Mouse (Mus musculus): Measurements from ENCODE around the gene Gabrb3. TPM values are rescaled to one million over a fixed set of nuclear protein-coding genes. Genes with fewer than 3 reads are reported as not detected.
"Not testable (repeated sequence)": the region's sequence is repeated elsewhere in the genome, so short reads cannot be mapped to it uniquely, and the experiment has no call there.

Gabrb3 gene
- polyA plus RNA-seq, 1 experiment = not detected

GRCm38 (mm10) chr7:57706976-57707740 is 287.7 kb downstream of the Gabrb3 start:
- H3ac ChIP-seq (ENCODE audit: control insufficient read depth, insufficient read length) = no peak overlapping the region

GRCm38 (mm10) chr7:57711709-57712108 is 292.2 kb downstream of the Gabrb3 start:
- Histone ChIP-seq H3K4me2 (ENCODE audit: low read depth) (no peak overlapping the region), H3K4me3 (no peak overlapping the region), H3K79me2 (ENCODE audit: control insufficient read depth, insufficient read depth) (no peaks in the 10 kb centered on the region), H3K27me3 (ENCODE audit: control insufficient read depth, insufficient read depth, insufficient read length) (no peaks in the 10 kb centered on the region), H3K36me3 (ENCODE audit: control insufficient read depth, insufficient read depth) (no peaks in the 10 kb centered on the region), H3ac (ENCODE audit: control insufficient read depth, insufficient read length) (no peak overlapping the region)
- TF ChIP-seq TCF3 (IDR thresholded peaks at IDR 0.05; ENCODE audit: insufficient read length, low read depth) (no peak), MAX (IDR thresholded peaks at IDR 0.05; ENCODE audit: low read depth) (no peak), E2F4 (IDR thresholded peaks at IDR 0.05; ENCODE audit: insufficient read depth) (no peak), TCF12 (IDR thresholded peaks at IDR 0.05; ENCODE audit: insufficient read depth, poor library complexity, severe bottlenecking) (no peak)

More at GRCm38 (mm10) chr7:57706976-57707740, 287.7 kb downstream of the Gabrb3 start:
- H3K4me3 ChIP-seq = no peak overlapping the region
- no peak for TF ChIP-seq TCF12 (IDR thresholded peaks at IDR 0.05; ENCODE audit: insufficient read depth, poor library complexity, severe bottlenecking)
- TF ChIP-seq E2F4 (IDR thresholded peaks at IDR 0.05; ENCODE audit: insufficient read depth) = no peak
- TF ChIP-seq REST (IDR thresholded peaks at IDR 0.05; ENCODE audit: insufficient read depth, insufficient read length) = no peak
- no peak for TF ChIP-seq SRF (IDR thresholded peaks at IDR 0.05; ENCODE audit: control insufficient read depth, insufficient read length, low read depth)
- no peak for TF ChIP-seq POLR2AphosphoS2 (IDR thresholded peaks at IDR 0.05; ENCODE audit: insufficient read length, low read depth)
- no peaks in the 10 kb centered on the region for H3K36me3 ChIP-seq (ENCODE audit: control insufficient read depth, insufficient read depth)
- no peaks in the 10 kb centered on the region for H3K79me2 ChIP-seq (ENCODE audit: control insufficient read depth, insufficient read depth)
- no peaks in the 10 kb centered on the region for H3K27me3 ChIP-seq (ENCODE audit: control insufficient read depth, insufficient read depth, insufficient read length)
- H3K4me2 ChIP-seq (ENCODE audit: low read depth) = no peak overlapping the region

- Histone ChIP-seq H3ac (ENCODE audit: control insufficient read depth, insufficient read length) (no peak overlapping the region), H3K36me3 (ENCODE audit: control insufficient read depth, insufficient read depth) (no peaks in the 10 kb centered on the region), H3K79me2 (ENCODE audit: control insufficient read depth, insufficient read depth) (no peaks in the 10 kb centered on the region), H3K4me2 (ENCODE audit: low read depth) (no peak overlapping the region), H3K27me3 (ENCODE audit: control insufficient read depth, insufficient read depth, insufficient read length) (no peaks in the 10 kb centered on the region), H3K4me3 (no peak overlapping the region)
- no peak for TF ChIP-seq MYOD1 (IDR thresholded peaks at IDR 0.05; ENCODE audit: control insufficient read depth in 1 of 3, insufficient read length in 2 of 3, low read depth in 2 of 3)
- no peak for TF ChIP-seq TCF3 (IDR thresholded peaks at IDR 0.05; ENCODE audit: insufficient read length, low read depth)
- no peak for TF ChIP-seq E2F4 (IDR thresholded peaks at IDR 0.05; ENCODE audit: insufficient read depth)
- no peak for TF ChIP-seq REST (IDR thresholded peaks at IDR 0.05; ENCODE audit: insufficient read depth, insufficient read length)
- TF ChIP-seq MYOG (IDR thresholded peaks at IDR 0.05; ENCODE audit: control insufficient read depth in 1 of 3, insufficient read depth in 1 of 3, insufficient read length in 2 of 3, low read depth in 2 of 3) = no peak
- TF ChIP-seq POLR2AphosphoS2 (IDR thresholded peaks at IDR 0.05; ENCODE audit: insufficient read length, low read depth) = no peak
- no peak for TF ChIP-seq SRF (IDR thresholded peaks at IDR 0.05; ENCODE audit: control insufficient read depth, insufficient read length, low read depth)
- TF ChIP-seq MAX (IDR thresholded peaks at IDR 0.05; ENCODE audit: low read depth) = no peak
- TF ChIP-seq CEBPB (IDR thresholded peaks at IDR 0.05; ENCODE audit: insufficient read depth, poor library complexity, severe bottlenecking) = no peak
- no peak for TF ChIP-seq TCF12 (IDR thresholded peaks at IDR 0.05; ENCODE audit: insufficient read depth, poor library complexity, severe bottlenecking)
- no peak for TF ChIP-seq USF1 (IDR thresholded peaks at IDR 0.05; ENCODE audit: low read depth)
- TF ChIP-seq POLR2A (IDR thresholded peaks at IDR 0.05; ENCODE audit: insufficient read length, low read depth) = no peak
These were observed 327.3 kb downstream of the Gabrb3 start for GRCm38 (mm10) chr7:57746836-57747235.

- H3K4me2 ChIP-seq (ENCODE audit: low read depth) = no peak overlapping the region
- no peaks in the 10 kb centered on the region for H3K79me2 ChIP-seq (ENCODE audit: control insufficient read depth, insufficient read depth)
- no peak for TF ChIP-seq MYOG (IDR thresholded peaks at IDR 0.05; ENCODE audit: control insufficient read depth in 1 of 3, insufficient read depth in 1 of 3, insufficient read length in 2 of 3, low read depth in 2 of 3)
- H3K36me3 ChIP-seq (ENCODE audit: control insufficient read depth, insufficient read depth) = no peaks in the 10 kb centered on the region
- H3K27me3 ChIP-seq (ENCODE audit: control insufficient read depth, insufficient read depth, insufficient read length) = no peaks in the 10 kb centered on the region
- H3K4me3 ChIP-seq = no peak overlapping the region
- H3ac ChIP-seq (ENCODE audit: control insufficient read depth, insufficient read length) = no peak overlapping the region
These were observed 341.0 kb downstream of the Gabrb3 start for GRCm38 (mm10) chr7:57760466-57760865.

- no peaks in the 10 kb centered on the region for H3K79me2 ChIP-seq (ENCODE audit: control insufficient read depth, insufficient read depth)
- H3K27me3 ChIP-seq (ENCODE audit: control insufficient read depth, insufficient read depth, insufficient read length) = no peaks in the 10 kb centered on the region
- H3K36me3 ChIP-seq (ENCODE audit: control insufficient read depth, insufficient read depth) = no peaks in the 10 kb centered on the region
- no peak overlapping the region for H3K4me3 ChIP-seq
- no peak for TF ChIP-seq POLR2A (IDR thresholded peaks at IDR 0.05; ENCODE audit: insufficient read length, low read depth)
- no peak for TF ChIP-seq TCF12 (IDR thresholded peaks at IDR 0.05; ENCODE audit: insufficient read depth, poor library complexity, severe bottlenecking)
- TF ChIP-seq REST (IDR thresholded peaks at IDR 0.05; ENCODE audit: insufficient read depth, insufficient read length) = no peak
- TF ChIP-seq MYOD1 (IDR thresholded peaks at IDR 0.05; ENCODE audit: control insufficient read depth in 1 of 3, insufficient read length in 2 of 3, low read depth in 2 of 3) = no peak
- TF ChIP-seq SRF (IDR thresholded peaks at IDR 0.05; ENCODE audit: control insufficient read depth, insufficient read length, low read depth) = no peak
- no peak for TF ChIP-seq MYOG (IDR thresholded peaks at IDR 0.05; ENCODE audit: control insufficient read depth in 1 of 3, insufficient read depth in 1 of 3, insufficient read length in 2 of 3, low read depth in 2 of 3)
- TF ChIP-seq TCF3 (IDR thresholded peaks at IDR 0.05; ENCODE audit: insufficient read length, low read depth) = no peak
- TF ChIP-seq USF1 (IDR thresholded peaks at IDR 0.05; ENCODE audit: low read depth) = no peak
- H3K4me2 ChIP-seq (ENCODE audit: low read depth) = no peak overlapping the region
- no peak overlapping the region for H3ac ChIP-seq (ENCODE audit: control insufficient read depth, insufficient read length)
These were observed 359.3 kb downstream of the Gabrb3 start for GRCm38 (mm10) chr7:57778754-57779153.

GRCm38 (mm10) chr7:57786102-57786501 is 366.6 kb downstream of the Gabrb3 start:
- H3ac ChIP-seq (ENCODE audit: control insufficient read depth, insufficient read length); H3K36me3 ChIP-seq (ENCODE audit: control insufficient read depth, insufficient read depth); H3K27me3 ChIP-seq (ENCODE audit: control insufficient read depth, insufficient read depth, insufficient read length); H3K4me2 ChIP-seq (ENCODE audit: low read depth); H3K4me3 ChIP-seq; H3K79me2 ChIP-seq (ENCODE audit: control insufficient read depth, insufficient read depth): not testable (repeated sequence)
